Mouse (Mus musculus) small intestine, adult 2 months (tissue): ENCODE measurements around the gene Tns3. TPM values are rescaled to one million over a fixed set of nuclear protein-coding genes. Genes with fewer than 3 reads are reported as not detected.

Source experiments
- H3K27ac ChIP-seq: fragments of 200-500 bp; 2 replicates; pipeline ENCODE4 v1.5.1; 2012; ENCODE audit warnings: low read depth, low read length, control low read depth, inconsistent platforms; ENCODE audit not compliant: insufficient read depth
- H3K27me3 ChIP-seq: fragments of 200-500 bp; 2 replicates; pipeline ENCODE4 v1.6.1; 2012; ENCODE audit warnings: mild to moderate bottlenecking, moderate library complexity, low read length, inconsistent platforms; ENCODE audit not compliant: control insufficient read depth, insufficient read depth
- H3K36me3 ChIP-seq: fragments of 200-500 bp; 2 replicates; pipeline ENCODE4 v1.6.1; 2012; ENCODE audit warnings: mild to moderate bottlenecking, low read length, control low read depth, inconsistent platforms; ENCODE audit not compliant: control insufficient read depth, insufficient read depth
- H3K4me1 ChIP-seq: fragments of 200-500 bp; 2 replicates; pipeline ENCODE4 v1.6.1; 2012; ENCODE audit warnings: low read length, inconsistent platforms, mixed read lengths; ENCODE audit not compliant: control insufficient read depth, insufficient read depth, insufficient read length
- H3K4me3 ChIP-seq: fragments of 200-500 bp; 2 replicates; pipeline ENCODE4 v1.5.1; 2012; ENCODE audit warnings: low read depth, mild to moderate bottlenecking, control low read depth, inconsistent platforms, low read length, moderate library complexity
- CTCF ChIP-seq: fragments of 200-500 bp; IDR thresholded peaks from 2 replicates; pipeline ENCODE4 v1.5.1; 2012; ENCODE audit warnings: low read depth, mild to moderate bottlenecking, control low read depth, inconsistent platforms, low read length, moderate library complexity, mixed read lengths; ENCODE audit not compliant: insufficient replicate concordance, insufficient read length; ENCODE audit errors: extremely low read depth
- POLR2A ChIP-seq: fragments of 200-500 bp; IDR thresholded peaks from 2 replicates; pipeline ENCODE4 v1.6.1; 2012; ENCODE audit warnings: low read depth, mild to moderate bottlenecking, control low read depth, inconsistent platforms, low read length, moderate library complexity
- WGBS: fragments of 180-500 bp; shearing (Covaris S2); methylation state at CpG from one replicate; pipeline ENCODE4 v1.1.7; 2018; 5-methylcytosine and 5-hydroxymethylcytosine counted together
- polyA plus RNA-seq: library from polyadenylated mRNA; depleted of rRNA; stranded (reverse); fragments of >200 nt; gene quantifications from 2 replicates; pipeline ENCODE4 v1.2.3, GENCODE M21; 2012

The Tns3 gene
- polyA plus RNA-seq, 1 experiment, result 24.9 TPM

- TF ChIP-seq POLR2A, result no peak
- no peak for TF ChIP-seq CTCF
- H3K27ac ChIP-seq, result no peak overlapping the region
Observed at GRCm38 (mm10) chr11:8479313-8479712, 185.0 kb downstream of the Tns3 start.

GRCm38 (mm10) chr11:8473616-8474015, 190.7 kb downstream of the Tns3 start:
- H3K4me3 ChIP-seq, result no peak overlapping the region
- H3K36me3 ChIP-seq, result peaks cover 27% of the 10 kb centered on the region
- H3K4me1 ChIP-seq, result peaks cover 12% of the 10 kb centered on the region
- H3K27ac ChIP-seq, result no peak overlapping the region
- TF ChIP-seq CTCF (no peak), POLR2A (no peak)
- 51% methylated on average over 5 of the region's 5 CpGs for WGBS
- no peaks in the 10 kb centered on the region for H3K27me3 ChIP-seq

More at GRCm38 (mm10) chr11:8479313-8479712, 185.0 kb downstream of the Tns3 start:
- peaks cover 4% of the 10 kb centered on the region; the same call in 1 of the 2 replicates for H3K4me1 ChIP-seq
- H3K27me3 ChIP-seq, result no peaks in the 10 kb centered on the region
- no peak overlapping the region for H3K4me3 ChIP-seq
- 92% methylated on average over 7 of the region's 7 CpGs for WGBS
- peaks cover 31% of the 10 kb centered on the region for H3K36me3 ChIP-seq

GRCm38 (mm10) chr11:8472439-8472838, 191.9 kb downstream of the Tns3 start:
- no peak overlapping the region for H3K27ac ChIP-seq

DNA sequence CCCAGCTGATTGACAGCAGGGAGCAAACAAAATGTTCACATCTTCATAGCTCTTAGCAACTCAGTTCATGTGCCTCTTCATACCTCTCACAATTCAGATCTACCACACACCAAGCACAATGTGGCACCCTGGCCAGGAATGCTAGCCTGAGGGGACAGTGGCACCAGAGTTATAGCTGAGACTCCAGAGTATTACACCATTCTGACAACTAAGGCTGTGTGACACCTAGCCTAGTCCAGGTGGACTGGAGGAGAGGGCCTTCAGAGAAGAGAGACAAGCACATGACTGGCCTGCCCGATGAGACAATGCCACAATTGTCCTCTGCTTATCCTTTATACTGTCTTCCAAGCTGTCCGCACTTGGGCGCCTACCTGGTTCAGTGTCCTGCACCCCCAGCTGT, 192.8 kb downstream of the Tns3 start:
- Histone ChIP-seq H3K4me1 (peaks cover 18% of the 10 kb centered on the region), H3K4me3 (no peak overlapping the region), H3K27me3 (no peaks in the 10 kb centered on the region), H3K27ac (no peak overlapping the region), H3K36me3 (peaks cover 8% of the 10 kb centered on the region)
- WGBS, result 77% methylated on average over 3 of the region's 3 CpGs
- TF ChIP-seq CTCF, result no peak
- no peak for TF ChIP-seq POLR2A

More at GRCm38 (mm10) chr11:8472439-8472838, 191.9 kb downstream of the Tns3 start:
- Histone ChIP-seq H3K4me3 (no peak overlapping the region), H3K36me3 (peaks cover 15% of the 10 kb centered on the region), H3K4me1 (peaks cover 18% of the 10 kb centered on the region), H3K27me3 (no peaks in the 10 kb centered on the region)
- WGBS, result 39% methylated on average over 12 of the region's 12 CpGs
- TF ChIP-seq POLR2A (no peak), CTCF (no peak)

DNA sequence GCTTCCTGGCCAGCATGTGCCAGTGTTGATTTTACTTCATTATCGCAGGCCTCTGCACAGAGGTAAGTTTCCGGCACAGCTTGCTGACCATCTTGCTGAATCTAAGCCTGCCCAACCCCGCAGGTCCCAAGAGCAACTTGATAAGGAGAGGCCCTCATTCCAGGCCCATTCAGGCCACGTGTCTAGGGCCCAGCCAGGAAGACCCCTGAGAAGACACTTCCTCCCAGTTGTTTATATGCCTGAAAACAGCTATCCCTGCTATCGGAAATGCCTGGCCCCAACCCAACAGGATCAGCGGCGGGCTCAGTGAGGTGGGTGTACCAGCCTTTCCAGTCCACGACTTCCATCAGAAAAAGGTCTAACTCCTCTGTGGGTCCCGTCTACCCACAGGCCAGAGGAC, 194.8 kb downstream of the Tns3 start:
- Histone ChIP-seq H3K27ac (no peak overlapping the region), H3K4me1 (peaks cover 18% of the 10 kb centered on the region), H3K4me3 (no peak overlapping the region), H3K36me3 (peaks cover 6% of the 10 kb centered on the region), H3K27me3 (no peaks in the 10 kb centered on the region)
- TF ChIP-seq CTCF (no peak), POLR2A (no peak)
- WGBS, result 37% methylated on average over 9 of the region's 9 CpGs

DNA sequence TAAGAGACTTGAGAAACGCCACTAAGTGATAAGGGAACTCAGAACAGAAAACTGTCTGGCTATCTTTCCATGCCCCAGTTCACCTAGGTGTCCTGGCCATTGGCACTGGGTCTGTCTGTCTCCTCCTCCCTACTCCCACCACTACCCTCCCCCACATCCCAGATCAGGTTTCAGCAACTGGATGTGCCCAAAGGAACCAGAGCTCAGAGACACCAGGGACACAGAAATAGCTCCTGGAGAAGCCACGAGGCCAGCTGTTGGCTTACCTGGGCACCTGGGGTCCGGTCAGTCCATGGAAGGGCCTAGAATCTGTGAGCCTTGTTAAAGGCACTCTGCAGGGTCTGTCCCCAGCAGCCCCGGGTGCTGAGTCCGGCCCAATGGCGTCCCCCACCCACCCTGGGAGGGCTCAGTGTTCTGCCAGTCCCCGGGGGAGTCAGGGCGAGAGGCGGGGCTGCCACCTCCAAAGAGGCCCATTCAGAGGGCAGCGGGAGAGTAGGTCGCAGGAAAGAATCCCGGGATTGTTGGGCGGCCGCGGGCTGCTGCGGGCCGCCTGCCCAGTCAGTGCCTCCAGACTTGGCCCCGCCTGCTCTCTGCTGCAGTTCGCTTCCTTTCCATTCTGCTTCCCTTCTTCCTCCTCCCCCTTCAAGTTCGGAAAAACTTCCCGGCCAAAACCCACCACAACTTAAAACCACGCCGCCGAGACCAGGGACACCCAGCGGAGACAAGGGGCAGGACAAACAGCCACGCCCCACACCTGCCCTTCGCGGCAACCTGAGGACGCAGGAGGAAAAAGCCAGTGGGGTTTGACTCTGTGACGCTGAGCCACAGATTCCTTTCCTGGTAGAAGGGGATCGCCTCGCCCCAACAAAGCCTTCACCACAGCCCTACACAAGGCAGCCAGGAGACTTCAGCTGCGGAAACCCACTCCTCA, 195.9 kb downstream of the Tns3 start:
- TF ChIP-seq CTCF (no peak; the same call in 1 of the 2 replicates), POLR2A (no peak)
- peak overlapping the region; percentile 58 for H3K4me3 ChIP-seq
- peaks cover 21% of the 10 kb centered on the region for H3K4me1 ChIP-seq
- WGBS, result 7% methylated on average over 33 of the region's 33 CpGs
- H3K27ac ChIP-seq, result peak overlapping the region; percentile 3; the same call in 1 of the 2 replicates
- H3K27me3 ChIP-seq, result no peaks in the 10 kb centered on the region
- peaks cover 5% of the 10 kb centered on the region for H3K36me3 ChIP-seq
